Mouse (Mus musculus): Measurements from ENCODE around the gene Uap1. TPM values are rescaled to one million over a fixed set of nuclear protein-coding genes. Genes with fewer than 3 reads are reported as not detected.

Uap1 gene
- polyA plus RNA-seq (2017; shearing (Covaris generic)) = 59.7 TPM

DNA sequence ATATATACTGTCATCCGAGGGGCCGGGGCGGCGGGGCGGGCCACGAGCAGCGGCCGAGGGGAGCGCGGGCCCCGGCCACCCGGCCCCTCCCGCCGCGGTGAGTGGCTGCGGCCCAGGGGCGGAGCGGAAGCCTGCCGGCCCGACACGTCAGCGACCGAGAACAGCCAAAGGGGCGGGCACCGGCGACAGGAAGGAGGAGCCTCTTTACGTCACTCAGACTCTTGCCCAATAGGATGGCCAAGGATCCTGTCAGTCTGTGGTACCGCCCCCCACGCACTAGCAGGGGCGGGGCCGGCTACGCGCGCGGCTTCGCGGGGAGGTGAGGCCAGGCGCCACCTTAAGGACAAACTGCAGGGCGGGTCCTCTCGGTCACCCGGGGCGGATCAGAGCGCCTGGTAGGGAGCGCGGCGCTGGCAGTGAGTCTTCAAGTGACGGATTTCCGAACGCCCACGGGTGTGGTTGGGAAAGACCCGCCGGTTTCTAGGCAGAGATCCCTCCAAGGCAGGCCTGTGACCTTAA, at the start of gene Uap1:
Uap1 (minus strand) TSS at position 144 of the 519 bp plus-strand sequence.

DNA sequence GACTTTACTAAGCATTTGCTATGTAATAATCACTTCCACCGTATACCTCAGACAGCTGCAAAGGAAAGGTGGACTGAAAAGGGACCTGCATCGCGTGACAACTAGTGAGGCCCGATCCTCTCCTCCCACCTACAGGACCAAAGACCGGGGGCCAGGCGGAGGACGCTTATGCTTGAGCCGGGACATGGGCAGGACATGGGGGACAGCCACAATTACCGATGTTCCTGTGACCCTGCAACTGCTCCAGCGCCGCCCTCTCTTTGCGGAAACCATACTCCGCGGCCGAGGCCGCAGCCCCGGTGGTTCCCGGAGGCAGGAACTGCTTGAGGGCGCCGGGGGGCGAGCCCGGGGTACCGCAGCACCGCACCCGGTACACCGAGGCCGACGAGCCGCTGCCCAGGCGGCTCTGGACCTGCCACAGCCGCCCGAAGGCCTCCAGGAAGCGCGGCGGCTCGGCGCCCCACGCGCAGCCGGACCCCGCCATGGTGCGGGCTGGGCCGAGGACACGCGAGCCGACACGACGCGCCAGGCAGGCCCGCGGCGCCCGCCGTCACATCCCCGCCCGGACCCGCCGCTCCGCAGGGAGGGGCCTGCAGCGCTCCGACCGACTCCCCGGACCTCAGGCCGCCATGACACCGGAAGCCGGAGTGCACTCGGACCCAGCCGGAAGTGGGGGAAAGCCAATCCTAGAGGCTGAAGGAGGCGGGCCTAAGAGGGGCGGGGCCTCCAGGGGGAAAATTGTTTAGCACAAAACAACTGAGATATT, 40.2 kb upstream of the Uap1 start, which contains the start of gene Uhmk1:
Uhmk1 (minus strand) TSS at position 641 of the 766 bp plus-strand sequence.

DNA sequence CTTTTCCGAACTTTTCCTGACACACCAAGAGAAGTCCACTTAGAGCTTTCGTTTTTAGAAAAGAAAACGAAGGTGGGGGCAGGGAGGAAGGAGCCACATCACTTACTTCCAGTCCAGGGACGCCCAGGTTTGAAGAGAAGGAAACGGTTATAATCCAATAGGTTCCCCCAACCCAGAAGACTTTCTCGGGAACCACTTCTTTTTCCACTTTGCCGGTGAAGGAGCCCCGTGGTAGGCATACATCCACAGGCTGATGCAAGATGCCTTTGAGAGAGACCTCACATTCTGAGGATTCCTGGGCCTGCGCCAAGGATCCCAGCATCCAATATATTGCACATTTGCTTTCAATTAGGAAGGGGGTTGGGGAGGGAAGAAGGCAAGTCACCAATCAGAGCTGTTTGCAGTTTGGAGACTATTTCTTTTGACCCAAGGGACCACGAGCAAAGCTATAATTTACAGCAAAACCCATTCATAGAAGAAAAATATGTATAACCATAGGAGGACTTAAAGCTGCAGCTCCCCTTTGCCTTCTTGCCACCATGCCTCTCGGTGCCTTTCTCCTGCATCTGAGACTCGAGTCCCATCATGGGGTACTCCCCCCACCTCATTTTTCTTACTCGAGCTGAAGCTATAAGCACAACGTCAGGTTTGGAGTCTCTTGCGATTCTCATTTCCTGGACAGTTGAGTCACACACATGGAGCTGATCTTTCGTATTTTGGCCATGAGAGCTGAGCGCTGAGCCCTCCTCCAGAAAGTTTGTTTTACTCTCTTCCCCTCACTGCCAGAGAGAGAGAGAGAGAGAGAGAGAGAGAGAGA, 64.0 kb downstream of the Uap1 start, which contains the start of gene Ddr2:
Ddr2 (minus strand) TSS at position 247 of the 817 bp plus-strand sequence.

Other genes starting within 250 kb of the Uap1 start
- not detected for gene Ccdc190, start 246.3 kb downstream of the Uap1 start, polyA plus RNA-seq (2017; shearing (Covaris generic))
- 9.7 TPM for gene Hsd17b7, start 205.7 kb downstream of the Uap1 start, polyA plus RNA-seq (2017; shearing (Covaris generic))
- not detected for gene Ddr2, start 64.2 kb downstream of the Uap1 start, polyA plus RNA-seq (2017; shearing (Covaris generic))
- gene Uhmk1, start 40.4 kb upstream of the Uap1 start, polyA plus RNA-seq (2017; shearing (Covaris generic)) = 40.9 TPM
- gene Sh2d1b2, start 57.8 kb upstream of the Uap1 start, polyA plus RNA-seq (2017; shearing (Covaris generic)) = not detected
- gene Sh2d1b1, start 102.4 kb upstream of the Uap1 start, polyA plus RNA-seq (2017; shearing (Covaris generic)) = not detected
- not detected for gene Gm7694, start 131.4 kb upstream of the Uap1 start, polyA plus RNA-seq (2017; shearing (Covaris generic))
- not detected for gene Spata46, start 133.8 kb upstream of the Uap1 start, polyA plus RNA-seq (2017; shearing (Covaris generic))